Mouse (Mus musculus) liver, embryonic 16.5 days (tissue): ENCODE measurements at regions not wholly inside any gene's neighbourhood (a gene's known extent, or its start where the extent isn't known, plus 50 kb on each side); places are given as distances from the start of the nearest gene placed in this dataset.

Source experiments
- ATAC-seq: fragments of 200-750 bp; cut with Nextera tagmentation; 2 replicates; pipeline ENCODE4 v1.8.0; 2017; ENCODE audit warnings: low read depth, mild to moderate bottlenecking, moderate number of reproducible peaks, moderate library complexity
- H3K27ac ChIP-seq: fragments of 300-500 bp; sonication (generic); 2 replicates; pipeline ENCODE4 v1.5.1; 2014; ENCODE audit warnings: mild to moderate bottlenecking, low read length
- H3K27me3 ChIP-seq: fragments of 300-500 bp; sonication (generic); 2 replicates; pipeline ENCODE4 v1.6.1; 2014; ENCODE audit warnings: low read depth, low read length, mixed read lengths; ENCODE audit not compliant: control insufficient read depth, insufficient read depth
- H3K36me3 ChIP-seq: fragments of 300-500 bp; sonication (generic); 2 replicates; pipeline ENCODE4 v1.6.1; 2014; ENCODE audit warnings: mild to moderate bottlenecking; ENCODE audit not compliant: control insufficient read depth, insufficient read depth
- H3K4me1 ChIP-seq: fragments of 300-500 bp; sonication (generic); 2 replicates; pipeline ENCODE4 v1.6.1; 2014; ENCODE audit warnings: low read depth, low read length, mixed read lengths; ENCODE audit not compliant: control insufficient read depth
- H3K4me2 ChIP-seq: fragments of 300-500 bp; sonication (generic); 2 replicates; pipeline ENCODE4 v1.6.1; 2014; ENCODE audit warnings: low read depth, low read length, mixed read lengths
- H3K4me3 ChIP-seq: fragments of 300-500 bp; sonication (generic); 2 replicates; pipeline ENCODE4 v1.5.1; 2014; ENCODE audit warnings: low read depth, mild to moderate bottlenecking, low read length
- H3K9ac ChIP-seq: fragments of 300-500 bp; sonication (generic); 2 replicates; pipeline ENCODE4 v1.6.1; 2014; ENCODE audit warnings: low read depth, low read length
- H3K9me3 ChIP-seq: fragments of 300-500 bp; sonication (generic); replicated peaks from 2 replicates; pipeline ENCODE4 v1.6.1; 2016; ENCODE audit warnings: low read length; ENCODE audit not compliant: control insufficient read depth
- WGBS: fragments of 180-500 bp; shearing (Covaris S2); extraction: QIAGEN DNeasy Blood & Tissue Kit; methylation state at CpG from one replicate; pipeline ENCODE4 v1.1.7; 2014; ENCODE audit not compliant: insufficient replicate concordance; 5-methylcytosine and 5-hydroxymethylcytosine counted together

GRCm38 (mm10) chr3:156082268-156082667, 479.3 kb upstream of the Negr1 start:
- Histone ChIP-seq H3K4me3 (no peak overlapping the region), H3K4me1 (no peaks in the 10 kb centered on the region), H3K4me2 (no peak overlapping the region), H3K27ac (no peak overlapping the region), H3K9ac (no peak overlapping the region), H3K9me3 (no peaks in the 10 kb centered on the region), H3K36me3 (no peaks in the 10 kb centered on the region), H3K27me3 (no peaks in the 10 kb centered on the region)
- ATAC-seq, result no peak

- H3K4me1 ChIP-seq, result no peaks in the 10 kb centered on the region
- H3K9ac ChIP-seq, result no peak overlapping the region
- H3K27me3 ChIP-seq, result no peaks in the 10 kb centered on the region
- H3K4me2 ChIP-seq, result no peak overlapping the region
- H3K27ac ChIP-seq, result no peak overlapping the region
- H3K36me3 ChIP-seq, result no peaks in the 10 kb centered on the region
- ATAC-seq, result no peak
- no peak overlapping the region for H3K4me3 ChIP-seq
- no peaks in the 10 kb centered on the region for H3K9me3 ChIP-seq
Measured at GRCm38 (mm10) chr3:156093689-156094088, 467.9 kb upstream of the Negr1 start.

- no peaks in the 10 kb centered on the region for H3K36me3 ChIP-seq
- no peak for ATAC-seq
- H3K27me3 ChIP-seq, result no peaks in the 10 kb centered on the region
- no peak overlapping the region for H3K9ac ChIP-seq
- no peak overlapping the region for H3K27ac ChIP-seq
- H3K4me1 ChIP-seq, result no peaks in the 10 kb centered on the region
- H3K4me2 ChIP-seq, result no peak overlapping the region
- no peaks in the 10 kb centered on the region for H3K9me3 ChIP-seq
- 60% methylated on average over 3 of the region's 3 CpGs for WGBS
- H3K4me3 ChIP-seq, result no peak overlapping the region
Measured at GRCm38 (mm10) chr3:156094990-156095389, 466.6 kb upstream of the Negr1 start.

- H3K36me3 ChIP-seq, result no peaks in the 10 kb centered on the region
- H3K4me2 ChIP-seq, result no peak overlapping the region
- no peaks in the 10 kb centered on the region for H3K9me3 ChIP-seq
- 55% methylated on average over 1 of the region's 1 CpGs for WGBS
- H3K9ac ChIP-seq, result no peak overlapping the region
- no peaks in the 10 kb centered on the region for H3K4me1 ChIP-seq
- no peaks in the 10 kb centered on the region for H3K27me3 ChIP-seq
- H3K27ac ChIP-seq, result no peak overlapping the region
- no peak overlapping the region for H3K4me3 ChIP-seq
- no peak for ATAC-seq
Measured at GRCm38 (mm10) chr3:156105788-156106187, 455.8 kb upstream of the Negr1 start.

- no peak overlapping the region for H3K4me2 ChIP-seq
- 30% methylated on average over 3 of the region's 3 CpGs for WGBS
Measured at GRCm38 (mm10) chr3:156120341-156120740, 441.3 kb upstream of the Negr1 start.

GRCm38 (mm10) chr3:156131598-156131997, 430.0 kb upstream of the Negr1 start:
- Histone ChIP-seq H3K36me3 (no peaks in the 10 kb centered on the region), H3K4me3 (no peak overlapping the region), H3K9ac (no peak overlapping the region), H3K4me2 (no peak overlapping the region), H3K27ac (no peak overlapping the region), H3K4me1 (no peaks in the 10 kb centered on the region), H3K9me3 (no peaks in the 10 kb centered on the region), H3K27me3 (no peaks in the 10 kb centered on the region)
- 21% methylated on average over 1 of the region's 1 CpGs for WGBS
- 0 out of 2 replicates have a peak, but pooled peaks have one; percentile 32 for ATAC-seq

More at GRCm38 (mm10) chr3:156120341-156120740, 441.3 kb upstream of the Negr1 start:
- no peak for ATAC-seq
- Histone ChIP-seq H3K9me3 (no peaks in the 10 kb centered on the region), H3K36me3 (no peaks in the 10 kb centered on the region), H3K27me3 (no peaks in the 10 kb centered on the region), H3K27ac (no peak overlapping the region), H3K4me1 (no peaks in the 10 kb centered on the region), H3K9ac (no peak overlapping the region), H3K4me3 (no peak overlapping the region)

- Histone ChIP-seq H3K4me3 (no peak overlapping the region), H3K4me1 (no peaks in the 10 kb centered on the region), H3K9me3 (no peaks in the 10 kb centered on the region), H3K27ac (no peak overlapping the region), H3K4me2 (no peak overlapping the region), H3K36me3 (no peaks in the 10 kb centered on the region), H3K27me3 (no peaks in the 10 kb centered on the region), H3K9ac (no peak overlapping the region)
- ATAC-seq, result no peak
- 37% methylated on average over 5 of the region's 5 CpGs for WGBS
Measured at GRCm38 (mm10) chr3:156141355-156141754, 420.2 kb upstream of the Negr1 start.

- H3K36me3 ChIP-seq, result no peaks in the 10 kb centered on the region
- H3K27me3 ChIP-seq, result no peaks in the 10 kb centered on the region
- H3K4me2 ChIP-seq, result no peak overlapping the region
- no peak overlapping the region for H3K9ac ChIP-seq
- WGBS, result 63% methylated on average over 3 of the region's 3 CpGs
- H3K27ac ChIP-seq, result no peak overlapping the region
- ATAC-seq, result no peak
- H3K9me3 ChIP-seq, result no peaks in the 10 kb centered on the region
- no peaks in the 10 kb centered on the region for H3K4me1 ChIP-seq
- no peak overlapping the region for H3K4me3 ChIP-seq
Measured at GRCm38 (mm10) chr3:156149322-156149721, 412.3 kb upstream of the Negr1 start.

- no peaks in the 10 kb centered on the region for H3K4me1 ChIP-seq
- H3K4me2 ChIP-seq, result no peak overlapping the region
- no peak overlapping the region for H3K9ac ChIP-seq
- no peak overlapping the region for H3K4me3 ChIP-seq
- H3K36me3 ChIP-seq, result no peaks in the 10 kb centered on the region
- H3K27me3 ChIP-seq, result no peaks in the 10 kb centered on the region
- no peak for ATAC-seq
- no peak overlapping the region for H3K27ac ChIP-seq
- H3K9me3 ChIP-seq, result no peaks in the 10 kb centered on the region
Measured at GRCm38 (mm10) chr3:156170076-156170475, 391.5 kb upstream of the Negr1 start.

GRCm38 (mm10) chr3:156198688-156199087, 362.9 kb upstream of the Negr1 start:
- H3K4me2 ChIP-seq, result no peak overlapping the region

More at GRCm38 (mm10) chr3:156198688-156199087, 362.9 kb upstream of the Negr1 start:
- no peaks in the 10 kb centered on the region for H3K4me1 ChIP-seq
- no peak overlapping the region for H3K27ac ChIP-seq
- H3K36me3 ChIP-seq, result no peaks in the 10 kb centered on the region
- ATAC-seq, result no peak
- H3K9me3 ChIP-seq, result no peaks in the 10 kb centered on the region
- no peak overlapping the region for H3K9ac ChIP-seq
- H3K27me3 ChIP-seq, result no peaks in the 10 kb centered on the region
- H3K4me3 ChIP-seq, result no peak overlapping the region
